Mouse (Mus musculus): ENCODE results near the gene C2cd3.

- TF ChIP-seq POLR2A (IDR thresholded peaks at IDR 0.05; ENCODE audit: insufficient read length, low read depth) (no peak), POLR2AphosphoS2 (IDR thresholded peaks at IDR 0.05; ENCODE audit: insufficient read length, low read depth) (no peak), E2F4 (IDR thresholded peaks at IDR 0.05; ENCODE audit: insufficient read depth) (no peak), TCF12 (IDR thresholded peaks at IDR 0.05; ENCODE audit: insufficient read depth, poor library complexity, severe bottlenecking) (no peak), USF1 (IDR thresholded peaks at IDR 0.05; ENCODE audit: low read depth) (no peak), MAX (IDR thresholded peaks at IDR 0.05; ENCODE audit: low read depth) (no peak), CEBPB (IDR thresholded peaks at IDR 0.05; ENCODE audit: insufficient read depth, poor library complexity, severe bottlenecking) (no peak), MYOD1 (IDR thresholded peaks at IDR 0.05; ENCODE audit: control insufficient read depth in 1 of 3, insufficient read length in 2 of 3, low read depth in 2 of 3) (no peak), MYOG (IDR thresholded peaks at IDR 0.05; ENCODE audit: control insufficient read depth in 1 of 3, insufficient read depth in 1 of 3, insufficient read length in 2 of 3, low read depth in 2 of 3) (no peak), SRF (IDR thresholded peaks at IDR 0.05; ENCODE audit: control insufficient read depth, insufficient read length, low read depth) (no peak), REST (IDR thresholded peaks at IDR 0.05; ENCODE audit: insufficient read depth, insufficient read length) (no peak), TCF3 (IDR thresholded peaks at IDR 0.05; ENCODE audit: insufficient read length, low read depth) (no peak)
These were observed 71.7 kb downstream of the C2cd3 start for GRCm38 (mm10) chr7:100443728-100444127.
